Mouse (Mus musculus): ENCODE data around the gene Nr2e1. TPM values are rescaled to one million over a fixed set of nuclear protein-coding genes. Genes with fewer than 3 reads are reported as not detected.

The Nr2e1 gene
- polyA plus RNA-seq, 1 experiment from 2014 or later = not detected

DNA sequence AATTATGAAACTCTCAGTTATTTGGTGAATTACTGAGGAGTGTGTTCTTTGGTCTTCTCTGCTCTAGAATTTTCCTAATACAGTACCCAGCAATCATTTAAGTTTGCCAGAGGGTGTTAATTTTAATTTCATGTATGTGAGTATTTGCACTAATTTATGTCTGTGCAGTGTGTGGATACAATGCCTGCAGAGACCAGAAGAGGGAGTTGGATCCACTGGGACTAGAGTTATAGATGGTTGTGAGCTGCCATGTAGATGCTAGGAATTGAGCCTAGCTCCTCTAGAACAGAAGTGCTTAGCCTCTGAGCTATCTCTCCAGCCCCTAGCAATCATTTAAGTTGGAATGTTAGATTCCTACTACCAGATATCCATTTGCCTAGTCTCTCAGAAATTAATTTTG, 69.3 kb downstream of the Nr2e1 start:
- no peaks in the 10 kb centered on the region for H3K9me3 ChIP-seq (ENCODE audit: control insufficient read depth, low read length)
- no peak overlapping the region for H3K9ac ChIP-seq (ENCODE audit: low read depth, low read length)
- no peak overlapping the region for H3K27ac ChIP-seq (ENCODE audit: low read depth, low read length)
- no peak overlapping the region for H3K4me2 ChIP-seq (replicated peaks; ENCODE audit: low read depth, low read length)
- H3K27me3 ChIP-seq (ENCODE audit: control insufficient read depth, insufficient read depth, low read length) = no peaks in the 10 kb centered on the region
- H3K4me3 ChIP-seq (ENCODE audit: low read length) = no peak overlapping the region
- ATAC-seq (ENCODE audit: low FRiP score, low TSS enrichment) = no peak
- H3K4me1 ChIP-seq (ENCODE audit: control insufficient read depth, insufficient read depth, low read length) = no peaks in the 10 kb centered on the region
- peaks cover 3% of the 10 kb centered on the region; the same call in 1 of the 2 replicates for H3K36me3 ChIP-seq (ENCODE audit: control insufficient read depth, insufficient read depth, low read length)

Other genes starting within 250 kb of the Nr2e1 start
- gene Afg1l, start 105.1 kb downstream of the Nr2e1 start, polyA plus RNA-seq (2014; fragmentation: Nextera tagmentation; extraction: Ambion mirVana) = 5.9 and 8.1 TPM in 2 replicates
- 278 and 302 TPM in 2 replicates for gene Snx3, start 81.6 kb downstream of the Nr2e1 start, polyA plus RNA-seq (2014; fragmentation: Nextera tagmentation; extraction: Ambion mirVana)
- gene Ostm1, start 190 bp upstream of the Nr2e1 start, polyA plus RNA-seq (2014; fragmentation: Nextera tagmentation; extraction: Ambion mirVana) = 8.5 and 12.9 TPM in 2 replicates
- gene Sec63, start 177.9 kb upstream of the Nr2e1 start, polyA plus RNA-seq (2014; fragmentation: Nextera tagmentation; extraction: Ambion mirVana) = 18.6 and 27.0 TPM in 2 replicates

Measured in kidney, embryonic 14.5 days (tissue).